Comparison of ENCODE assay signal across 24 mouse cellular contexts in the genomic region with DNA sequence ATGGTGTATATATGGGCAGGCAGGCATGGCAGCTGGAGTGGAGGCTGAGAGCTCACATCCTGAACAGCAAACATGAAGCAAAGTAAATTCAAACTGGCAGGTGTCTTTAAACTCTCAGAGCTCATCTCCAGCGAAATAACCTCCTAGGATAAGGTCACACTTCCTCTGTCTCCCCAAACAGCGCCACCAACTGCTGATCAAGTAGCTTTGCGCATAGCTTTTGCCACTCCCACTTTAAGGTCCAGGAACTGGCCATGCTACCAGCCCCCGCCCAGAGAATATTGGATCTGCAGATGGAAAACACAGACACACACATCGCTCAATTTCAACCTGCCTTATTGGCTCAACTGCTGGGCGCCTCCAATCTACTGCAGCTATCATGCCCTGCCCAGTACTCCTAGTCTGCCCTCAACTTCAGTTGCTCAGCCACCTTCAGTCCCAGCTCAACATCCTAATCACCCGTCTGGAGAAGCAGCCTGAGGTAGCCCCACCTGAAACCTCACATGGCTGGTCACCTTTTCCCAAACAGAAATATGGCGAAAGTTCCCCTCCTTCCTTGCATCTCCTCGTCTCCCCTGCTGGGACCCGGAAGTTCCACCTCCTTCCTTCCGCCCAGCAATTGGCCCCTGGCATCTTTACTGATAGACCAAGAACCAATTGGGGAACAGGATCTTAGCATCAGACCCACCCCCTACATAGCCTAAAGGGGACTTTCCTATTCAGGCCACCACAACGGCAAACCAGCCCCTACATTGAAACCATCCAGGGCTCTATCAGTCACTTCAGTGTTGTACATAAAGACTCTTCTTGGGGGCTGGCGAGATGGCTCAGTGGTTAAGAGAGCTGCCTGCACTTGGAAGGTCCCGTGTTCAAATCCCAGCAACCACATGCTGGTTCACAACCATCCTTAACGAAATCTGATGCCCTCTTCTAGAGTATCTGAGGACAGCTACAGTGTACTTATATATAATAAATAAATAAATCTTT.
DNase-seq lines count a peak whose midpoint lies in the region; ATAC-seq and TF ChIP-seq lines count a peak whose summit lies in the region.
"Had no signal": no experiment of that assay in that cellular context is flagged by ENCODE, and none has a peak within 500 bp of the region (broad histone marks: within the 10 kb centered on the region; RNA-seq: fewer than 3 reads in every experiment).

No protein-coding gene starts in this region.

- intact Hi-C loops in heart, adult 2 months (cut with DNase I): no loop called here

- TF ChIP-seq EP300 in heart, adult 2 months (IDR thresholded peaks at IDR 0.05; ENCODE audit: insufficient read depth, low read depth, low read length): no peak
- TF ChIP-seq EP300 in liver, postnatal 0 days (IDR thresholded peaks at IDR 0.05; ENCODE audit: low read depth): no peak

- H3K27me3 ChIP-seq in heart, embryonic 10.5 days (ENCODE audit: insufficient read depth, poor library complexity, severe bottlenecking): no peaks in the 10 kb centered on the region
- H3K27me3 ChIP-seq in heart, adult 2 months (ENCODE audit: control insufficient read depth, insufficient read depth, low read length): no peaks in the 10 kb centered on the region
- H3K27me3 ChIP-seq in liver, postnatal 0 days (ENCODE audit: insufficient read depth, low read length): no peaks in the 10 kb centered on the region
- H3K27me3 ChIP-seq: embryonic facial prominence, embryonic 15.5 days; hindbrain, embryonic 13.5 days; kidney, embryonic 15.5 days; limb, embryonic 12.5 days; liver, embryonic 15.5 days had no signal

- H3K27ac ChIP-seq in heart, embryonic 10.5 days: peak overlapping the region; percentile 49; the same call in 1 of the 2 replicates
- no peak overlapping the region for H3K27ac ChIP-seq in heart, adult 2 months
- H3K27ac ChIP-seq in liver, postnatal 0 days (ENCODE audit: low read depth): no peak overlapping the region
- H3K27ac ChIP-seq: embryonic facial prominence, embryonic 15.5 days; hindbrain, embryonic 13.5 days; kidney, embryonic 15.5 days; limb, embryonic 12.5 days; liver, embryonic 15.5 days; midbrain, embryonic 10.5 days had no signal

- H3K4me1 ChIP-seq in heart, embryonic 10.5 days: peaks cover 23% of the 10 kb centered on the region
- no peaks in the 10 kb centered on the region for H3K4me1 ChIP-seq in heart, adult 2 months (ENCODE audit: control insufficient read depth, insufficient read depth, low read length)
- no peaks in the 10 kb centered on the region for H3K4me1 ChIP-seq in liver, postnatal 0 days (ENCODE audit: insufficient read depth)
- H3K4me1 ChIP-seq: embryonic facial prominence, embryonic 15.5 days; hindbrain, embryonic 13.5 days; kidney, embryonic 15.5 days; limb, embryonic 12.5 days; liver, embryonic 15.5 days; midbrain, embryonic 10.5 days had no signal

- H3K4me3 ChIP-seq in heart, embryonic 10.5 days: no peak overlapping the region
- no peak overlapping the region for H3K4me3 ChIP-seq in heart, adult 2 months
- H3K4me3 ChIP-seq in liver, postnatal 0 days (ENCODE audit: low read depth, low read length): no peak overlapping the region
- H3K4me3 ChIP-seq: embryonic facial prominence, embryonic 15.5 days; hindbrain, embryonic 13.5 days; kidney, embryonic 15.5 days; limb, embryonic 12.5 days; liver, embryonic 15.5 days; midbrain, embryonic 10.5 days had no signal

- H3K79me2 ChIP-seq in heart, adult 2 months (replicated peaks; ENCODE audit: control insufficient read depth, insufficient read depth, low read length): no peaks in the 10 kb centered on the region

- H3K9ac ChIP-seq in heart, adult 2 months (ENCODE audit: low read depth, low read length): no peak overlapping the region
- no peak overlapping the region for H3K9ac ChIP-seq in liver, postnatal 0 days (replicated peaks)
- H3K9ac ChIP-seq: embryonic facial prominence, embryonic 15.5 days; hindbrain, embryonic 13.5 days; kidney, embryonic 15.5 days; limb, embryonic 12.5 days; liver, embryonic 15.5 days had no signal

- TF ChIP-seq CTCF in heart, adult 2 months (IDR thresholded peaks at IDR 0.05): no peak
- TF ChIP-seq CTCF in liver, postnatal 0 days (IDR thresholded peaks at IDR 0.05; ENCODE audit: low read depth): peak; percentile 31; the same call in 1 of the 2 replicates

- no peak for ATAC-seq in liver, postnatal 0 days
- no peak for ATAC-seq in granulocyte monocyte progenitor cell, adult 5-6 weeks (replicated peaks; ENCODE audit: poor library complexity, severe bottlenecking)
- ATAC-seq: forebrain, embryonic 14.5 days had no signal

- DNase-seq in heart, embryonic 10.5 days (ENCODE audit: low spot score): peak; percentile 69
- no peak for DNase-seq in heart, adult 2 months
- DNase-seq in A20 (ENCODE audit: low read depth, low spot score) (peak; percentile 92), MEL-GATA-1-ER (ENCODE audit: extremely low read depth, low read depth) (peak; percentile 59)
- DNase-seq in liver, postnatal 0 days: no peak
- DNase-seq in gastrocnemius, postnatal 25 days: no peak
- no peak for DNase-seq in embryo, embryonic 10.5 days (ENCODE audit: low spot score)
- DNase-seq: adrenal gland, postnatal 14 days; cerebellum, adult 8-10 months; heart, adult 18-20 months; heart, postnatal 36 days; kidney, adult 11 months; layer of hippocampus, adult 9-11 months; lung, postnatal 10 days; right cerebral cortex, adult 18-20 months; right cerebral cortex, postnatal 4 days had no signal

- H3K9me3 ChIP-seq in heart, embryonic 10.5 days: no peaks in the 10 kb centered on the region
- H3K9me3 ChIP-seq in liver, postnatal 0 days (ENCODE audit: low read length): no peaks in the 10 kb centered on the region
- H3K9me3 ChIP-seq: embryonic facial prominence, embryonic 15.5 days; hindbrain, embryonic 13.5 days; kidney, embryonic 15.5 days; limb, embryonic 12.5 days; liver, embryonic 15.5 days; midbrain, embryonic 10.5 days had no signal

- H3K36me3 ChIP-seq in heart, embryonic 10.5 days: no peaks in the 10 kb centered on the region
- H3K36me3 ChIP-seq in heart, adult 2 months (ENCODE audit: control insufficient read depth, insufficient read depth, low read length): no peaks in the 10 kb centered on the region
- H3K36me3 ChIP-seq in liver, postnatal 0 days (replicated peaks; ENCODE audit: insufficient read depth, low read length): no peaks in the 10 kb centered on the region
- H3K36me3 ChIP-seq: embryonic facial prominence, embryonic 15.5 days; hindbrain, embryonic 13.5 days; kidney, embryonic 15.5 days; limb, embryonic 12.5 days; liver, embryonic 15.5 days; midbrain, embryonic 10.5 days had no signal

- WGBS in heart, embryonic 10.5 days: 80% methylated on average over 15 of the region's 15 CpGs
- 89% methylated on average over 15 of the region's 15 CpGs for WGBS in heart, adult 2 months
- WGBS in liver, postnatal 0 days (ENCODE audit: insufficient replicate concordance): 75% methylated on average over 15 of the region's 15 CpGs

- no peak for TF ChIP-seq POLR2A in heart, adult 2 months (IDR thresholded peaks at IDR 0.05; ENCODE audit: insufficient read depth, low read depth, low read length)

- no peak overlapping the region for H3K4me2 ChIP-seq in liver, postnatal 0 days (ENCODE audit: low read depth, low read length)
- H3K4me2 ChIP-seq: embryonic facial prominence, embryonic 15.5 days; hindbrain, embryonic 13.5 days; kidney, embryonic 15.5 days; limb, embryonic 12.5 days; liver, embryonic 15.5 days had no signal

Comparison
In these comparisons a context has a peak if more than half of its experiments do, and no peak if none do; other contexts are left out.
1. DNase-seq: peak in heart, embryonic 10.5 days (single experiment), A20 (single experiment) and MEL-GATA-1-ER (single experiment); none in heart, adult 2 months (0 of 2), liver, postnatal 0 days (single experiment), gastrocnemius, postnatal 25 days (single experiment) and embryo, embryonic 10.5 days (single experiment).